Mouse (Mus musculus) brain, embryonic 14.5 days (tissue): ENCODE data around the gene Rarres2.

Experiments
- CTCF ChIP-seq: fragments of 200-500 bp; IDR thresholded peaks from 2 replicates; pipeline ENCODE4 v1.5.1; 2012; ENCODE audit warnings: inconsistent platforms, mild to moderate bottlenecking, moderate library complexity, borderline replicate concordance; ENCODE audit not compliant: insufficient read depth, insufficient read length; ENCODE audit errors: extremely low read depth
- POLR2A ChIP-seq: fragments of 200-500 bp; IDR thresholded peaks from 2 replicates; pipeline ENCODE4 v1.6.1; 2012; ENCODE audit warnings: mild to moderate bottlenecking, inconsistent platforms, borderline replicate concordance; ENCODE audit not compliant: poor library complexity, insufficient read depth, insufficient read length, severe bottlenecking; ENCODE audit errors: extremely low read depth

DNA sequence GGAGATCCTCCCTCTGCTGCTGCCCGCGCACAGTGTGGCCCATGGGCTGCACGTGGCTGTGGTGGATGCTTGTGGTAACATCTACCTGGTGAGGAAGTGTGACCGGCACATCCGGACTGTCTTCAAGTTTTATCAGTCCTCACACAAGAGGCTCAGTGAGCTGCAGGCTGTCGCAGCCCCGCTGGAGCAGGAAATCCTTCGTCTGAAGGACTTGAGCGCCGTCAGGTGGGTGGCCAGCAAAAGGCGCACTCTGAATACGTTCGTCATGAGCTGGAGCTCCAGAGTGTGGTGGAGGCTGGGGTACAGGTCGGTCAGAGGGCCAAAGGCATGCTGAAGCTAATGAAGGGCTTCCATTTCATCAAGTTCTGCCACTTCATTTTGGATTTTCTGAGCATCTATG, 43.3 kb downstream of the Rarres2 start:
- TF ChIP-seq POLR2A (no peak), CTCF (peak; percentile 17; the same call in 1 of the 2 replicates)
